Mouse (Mus musculus): ENCODE results near the gene Kcnt1.

- TF ChIP-seq CTCF (IDR thresholded peaks at IDR 0.05; ENCODE audit: low read depth) (no peak), EP300 (IDR thresholded peaks at IDR 0.05; ENCODE audit: low read depth) (no peak)
Measured at GRCm38 (mm10) chr2:25824751-25825150, 38.8 kb upstream of the Kcnt1 start.

Data from heart, postnatal 0 days (tissue).